Mouse (Mus musculus) cerebellum, adult 8-10 months (tissue): ENCODE measurements around the gene Pum1.
"Not testable (repeated sequence)": the region's sequence is repeated elsewhere in the genome, so short reads cannot be mapped to it uniquely, and the experiment has no call there.

ENCODE experiments used
- DNase-seq: peaks from one replicate; pipeline ENCODE4 v3.0.0; 2022

Gene Pum1

DNA sequence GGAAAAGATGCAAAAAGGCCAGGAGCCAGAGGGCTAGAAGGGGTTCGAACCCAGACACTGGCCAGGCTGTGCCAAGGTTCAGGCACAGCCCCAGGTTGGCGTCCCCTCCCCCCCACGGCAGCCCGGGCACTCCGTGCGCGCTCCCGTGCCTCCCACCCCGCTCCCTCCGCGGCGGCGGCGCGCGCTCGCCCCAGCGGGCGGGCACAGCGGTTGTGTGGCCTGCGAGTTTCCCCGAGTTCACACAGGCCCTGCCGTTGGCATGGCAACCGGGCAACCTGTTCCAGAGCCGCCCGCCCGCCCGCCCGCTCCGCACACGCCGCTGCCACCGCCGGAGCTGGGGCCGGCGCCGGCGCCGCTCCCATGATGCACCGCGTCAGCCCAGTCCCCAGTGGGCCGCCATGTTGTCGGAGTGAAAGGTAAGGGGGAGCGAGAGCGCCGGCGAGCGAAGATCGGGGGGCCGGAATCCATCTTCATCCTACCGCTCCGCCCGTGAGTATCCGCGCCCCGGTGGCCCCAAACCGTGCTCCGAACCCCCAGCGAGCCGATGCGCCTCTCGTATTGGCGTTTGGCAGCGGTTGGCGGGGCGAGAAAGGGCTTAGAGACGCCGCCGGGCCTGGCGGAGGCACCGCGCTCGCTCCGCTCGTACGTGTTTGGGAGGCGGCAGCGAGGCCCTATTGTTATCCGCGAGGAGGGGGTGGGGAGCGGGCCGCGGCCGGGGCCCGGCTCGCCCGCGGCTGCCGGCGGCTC, at the start of gene Pum1:
Gene Pum1 (plus strand): TSS at position 343 of the 747 bp plus-strand sequence.
- peak; percentile 81 for DNase-seq

DNA sequence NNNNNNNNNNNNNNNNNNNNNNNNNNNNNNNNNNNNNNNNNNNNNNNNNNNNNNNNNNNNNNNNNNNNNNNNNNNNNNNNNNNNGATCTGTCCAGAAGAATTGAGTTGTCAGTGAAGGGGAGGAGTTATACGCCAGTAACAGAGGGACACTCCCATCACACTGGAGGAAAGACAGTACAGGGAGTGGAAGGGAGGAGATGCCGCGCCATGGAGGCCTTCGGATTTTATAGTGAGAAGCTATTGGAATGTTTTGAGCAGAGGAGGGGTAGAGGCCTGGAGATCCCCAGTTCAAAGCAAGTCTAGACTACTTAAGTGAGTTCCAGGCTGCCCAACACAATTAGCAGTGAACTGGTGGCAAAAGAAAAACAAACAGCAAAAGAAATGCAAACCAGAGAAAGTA, 33.7 kb upstream of the Pum1 start:
- DNase-seq = no peak

DNA sequence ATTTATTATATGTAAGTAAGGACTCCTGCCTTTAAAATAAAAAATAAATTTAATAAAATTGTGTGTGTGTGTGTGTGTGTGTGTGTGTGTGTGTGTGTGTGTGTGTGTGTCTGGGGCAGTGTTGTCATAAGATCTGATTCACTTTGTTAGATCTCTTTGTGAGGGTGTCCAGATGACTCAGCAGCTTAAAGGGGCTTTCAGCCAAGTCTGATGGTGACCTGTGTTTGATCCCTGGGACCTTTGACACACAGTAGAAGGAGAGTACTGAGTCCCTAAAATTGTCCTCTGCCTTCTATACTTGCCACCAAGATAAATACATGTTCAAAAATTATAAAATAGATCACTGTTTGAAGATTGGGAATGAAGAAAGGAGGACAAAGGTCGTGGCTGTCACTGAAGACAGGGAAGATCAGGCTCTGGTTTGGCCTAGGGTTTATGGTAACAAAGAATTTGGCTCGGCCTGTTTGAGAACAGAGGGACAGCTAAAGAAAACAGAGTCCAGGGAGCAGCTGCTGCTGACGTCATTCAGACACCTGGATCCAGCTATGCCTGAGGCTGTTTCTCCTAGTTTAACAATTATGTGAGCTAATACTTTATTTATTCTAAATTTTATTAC, 32.8 kb upstream of the Pum1 start:
- no peak for DNase-seq

DNA sequence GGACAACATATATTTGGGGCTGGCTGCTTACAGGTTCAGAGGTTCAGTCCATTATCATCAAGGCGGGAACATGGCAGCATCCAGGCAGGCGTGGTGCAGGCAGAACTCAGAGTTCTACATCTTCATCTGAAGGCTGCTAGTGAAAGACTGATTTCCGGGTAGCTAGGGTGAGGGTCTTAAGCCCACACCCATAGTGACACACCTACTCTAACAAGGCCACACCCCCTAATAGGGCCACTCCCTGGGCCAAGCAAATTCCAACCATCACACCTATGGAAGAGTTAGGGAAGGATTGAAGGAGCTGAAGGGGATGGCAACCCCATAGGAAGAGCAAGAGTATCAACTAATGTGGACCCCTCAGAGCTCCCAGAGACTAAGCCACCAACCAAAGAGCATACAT, 28.0 kb upstream of the Pum1 start:
- DNase-seq = not testable (repeated sequence)

DNA sequence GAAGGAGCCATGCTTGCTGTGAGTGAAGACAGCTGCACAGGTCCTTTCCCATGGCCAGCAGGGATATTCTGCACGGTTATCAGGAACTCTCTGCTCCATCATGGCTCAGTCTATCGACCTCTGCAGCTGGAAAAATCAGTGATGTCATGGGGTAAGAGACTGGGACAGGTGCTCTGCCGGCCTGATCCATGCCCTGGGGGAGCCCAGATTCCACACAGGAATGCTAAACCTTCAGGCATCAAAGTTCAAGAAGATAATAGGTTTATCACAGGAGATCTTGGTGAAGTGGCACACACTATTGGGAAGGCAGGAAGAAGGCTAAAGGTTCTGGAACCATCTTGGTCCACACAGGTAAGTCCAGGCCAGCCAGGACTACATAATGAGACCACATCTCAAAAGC, 26.4 kb upstream of the Pum1 start:
- no peak for DNase-seq

DNA sequence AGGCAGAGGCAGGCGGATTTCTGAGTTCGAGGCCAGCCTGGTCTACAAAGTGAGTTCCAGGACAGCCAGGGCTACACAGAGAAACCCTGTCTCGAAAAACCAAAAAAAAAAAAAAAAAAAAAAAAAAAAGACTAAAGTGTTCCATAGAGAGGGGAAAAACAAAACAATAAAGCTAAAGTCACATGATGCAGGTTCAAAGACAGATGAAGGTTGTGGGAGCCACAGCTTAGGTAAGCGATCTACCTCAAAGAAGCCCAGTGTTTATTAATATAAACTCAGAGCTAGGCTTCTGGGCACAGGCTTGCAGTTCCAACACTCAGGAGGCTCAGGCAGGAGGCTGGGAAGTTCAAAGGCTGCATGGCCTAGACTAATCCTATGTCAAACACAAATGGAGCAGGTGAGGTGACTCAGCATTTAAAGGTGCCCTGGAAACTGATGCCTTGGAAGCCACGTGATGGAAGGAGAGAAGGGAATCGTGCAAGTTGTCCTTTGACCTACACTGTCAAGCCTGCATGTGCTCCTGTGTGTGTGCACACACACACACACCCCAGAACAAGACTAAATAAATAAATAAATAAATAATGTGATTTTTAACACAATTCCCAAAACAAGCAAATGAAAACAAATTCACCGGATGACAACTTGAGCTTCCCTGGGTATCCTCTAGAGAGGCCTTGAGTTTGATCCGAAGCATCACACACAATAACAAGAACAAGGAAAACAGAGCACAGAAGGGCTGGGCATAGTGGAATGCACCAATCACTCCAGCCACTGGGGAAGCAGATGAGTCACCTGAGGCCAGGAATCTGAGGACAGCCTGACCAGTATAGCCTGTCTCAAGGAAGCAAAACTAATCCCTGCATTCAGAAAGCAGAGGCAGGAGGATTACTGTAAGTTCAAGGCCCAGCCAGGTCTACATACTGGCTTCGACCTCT, 25.4 kb upstream of the Pum1 start:
- no peak for DNase-seq

DNA sequence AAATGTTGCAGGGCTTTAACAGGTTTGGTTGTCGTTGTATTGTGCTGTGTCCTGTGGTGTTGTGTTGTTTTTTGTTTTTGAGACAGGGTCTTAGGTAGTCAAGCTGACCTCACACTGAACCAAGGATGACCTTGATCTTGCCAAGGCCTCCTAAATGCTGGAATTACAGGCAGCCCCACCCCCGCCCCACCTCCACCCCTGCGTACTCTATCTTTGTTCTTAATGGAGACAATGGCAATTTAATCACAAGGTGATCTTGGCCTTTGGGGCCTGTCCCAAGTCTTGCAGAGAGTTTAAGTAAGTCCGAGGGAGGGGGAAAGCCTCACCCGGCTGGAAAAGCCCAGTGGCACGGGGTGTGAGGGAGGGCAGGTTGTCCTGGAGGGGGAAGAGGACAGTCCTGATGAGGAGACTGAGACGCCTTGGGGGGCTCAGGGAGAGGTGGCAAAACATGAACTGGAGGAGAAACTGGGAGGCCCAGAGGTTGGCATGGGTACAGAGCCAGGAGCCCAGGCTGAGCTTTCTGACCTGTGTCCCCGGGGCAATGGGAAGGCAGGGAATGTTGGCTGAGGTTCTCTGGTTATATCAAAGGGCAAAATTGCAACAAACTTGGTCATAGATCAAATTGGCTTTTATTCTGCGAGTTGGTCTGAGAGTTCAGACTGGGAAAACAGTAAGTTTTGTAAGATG, 22.9 kb upstream of the Pum1 start:
- DNase-seq = no peak

DNA sequence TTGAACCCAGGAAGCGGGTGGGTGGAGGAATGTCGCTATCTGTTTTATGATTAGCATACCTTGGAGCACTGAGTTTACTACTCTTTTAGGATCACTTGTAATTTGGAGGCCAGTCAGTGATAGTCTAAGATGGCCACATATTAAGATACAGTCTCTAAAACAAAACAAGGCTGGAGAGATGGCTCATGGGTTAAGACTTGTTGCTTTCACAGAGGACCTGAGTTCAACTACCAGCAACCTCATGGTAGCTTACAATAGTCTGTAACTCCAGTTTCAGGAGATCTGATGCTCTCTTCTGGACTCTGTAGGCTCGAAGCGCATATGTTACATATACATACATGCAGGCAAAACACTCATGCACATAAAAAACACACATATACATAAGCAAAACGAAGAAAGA, 20.7 kb upstream of the Pum1 start:
- DNase-seq = no peak

DNA sequence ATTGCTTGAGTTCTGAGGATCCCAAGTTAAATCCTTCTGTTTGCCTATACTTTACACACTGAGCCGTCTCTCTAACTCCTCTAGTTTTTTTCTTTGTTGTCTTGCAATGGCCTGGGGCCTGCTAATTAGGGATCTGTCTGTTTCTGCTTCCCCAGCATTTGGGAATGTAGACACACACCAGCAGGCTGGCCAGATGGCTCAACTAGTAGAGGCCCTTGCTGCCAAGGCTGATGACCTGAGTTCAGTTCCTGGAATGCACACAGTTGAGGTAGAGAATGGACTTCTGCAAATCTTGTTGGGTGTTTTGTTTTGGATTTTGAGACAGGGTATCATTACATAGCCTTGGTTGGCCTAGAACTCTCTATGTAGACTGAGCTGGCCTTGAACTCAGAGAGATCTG, 17.7 kb upstream of the Pum1 start:
- DNase-seq = peak; percentile 25

DNA sequence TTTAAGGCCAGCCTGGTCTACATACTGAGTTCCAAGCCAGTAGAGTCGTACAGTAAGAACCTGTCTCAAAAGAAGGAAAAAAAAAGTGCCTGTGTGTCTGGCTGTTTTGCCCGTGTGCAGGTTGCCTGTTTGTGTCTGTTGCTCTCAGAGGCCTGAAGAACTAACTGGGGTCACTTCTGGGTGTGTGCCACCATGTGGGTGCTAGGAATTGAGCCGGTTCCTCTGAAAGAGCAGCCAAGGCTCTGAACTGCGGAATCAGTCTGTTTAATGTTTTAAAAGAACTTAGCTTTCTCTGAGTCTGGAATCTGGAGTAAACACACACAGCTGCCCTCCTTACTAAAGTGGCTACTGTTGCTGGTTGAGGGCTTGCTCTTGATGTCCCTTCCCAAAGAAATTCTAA, 11.8 kb upstream of the Pum1 start:
- DNase-seq = no peak

DNA sequence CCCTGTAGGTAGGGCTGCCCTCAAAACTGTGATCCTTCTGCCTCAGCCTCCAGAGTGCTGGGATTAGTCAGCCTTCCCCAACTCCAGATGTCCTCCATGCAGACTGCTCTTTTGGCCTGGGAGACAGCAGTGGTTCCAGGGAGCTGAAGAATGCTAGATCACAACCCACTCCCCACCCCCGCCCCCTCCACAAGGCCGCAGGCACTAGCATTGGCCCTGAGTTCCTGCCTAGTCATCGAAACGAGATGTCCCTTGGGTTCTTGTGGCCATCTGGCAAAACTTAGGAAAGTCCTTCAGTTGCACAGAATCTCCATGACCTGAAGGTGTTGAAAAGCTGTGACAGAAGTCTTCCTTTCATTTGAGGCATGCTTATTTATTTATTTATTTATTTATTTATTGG, 10.6 kb upstream of the Pum1 start:
- no peak for DNase-seq

DNA sequence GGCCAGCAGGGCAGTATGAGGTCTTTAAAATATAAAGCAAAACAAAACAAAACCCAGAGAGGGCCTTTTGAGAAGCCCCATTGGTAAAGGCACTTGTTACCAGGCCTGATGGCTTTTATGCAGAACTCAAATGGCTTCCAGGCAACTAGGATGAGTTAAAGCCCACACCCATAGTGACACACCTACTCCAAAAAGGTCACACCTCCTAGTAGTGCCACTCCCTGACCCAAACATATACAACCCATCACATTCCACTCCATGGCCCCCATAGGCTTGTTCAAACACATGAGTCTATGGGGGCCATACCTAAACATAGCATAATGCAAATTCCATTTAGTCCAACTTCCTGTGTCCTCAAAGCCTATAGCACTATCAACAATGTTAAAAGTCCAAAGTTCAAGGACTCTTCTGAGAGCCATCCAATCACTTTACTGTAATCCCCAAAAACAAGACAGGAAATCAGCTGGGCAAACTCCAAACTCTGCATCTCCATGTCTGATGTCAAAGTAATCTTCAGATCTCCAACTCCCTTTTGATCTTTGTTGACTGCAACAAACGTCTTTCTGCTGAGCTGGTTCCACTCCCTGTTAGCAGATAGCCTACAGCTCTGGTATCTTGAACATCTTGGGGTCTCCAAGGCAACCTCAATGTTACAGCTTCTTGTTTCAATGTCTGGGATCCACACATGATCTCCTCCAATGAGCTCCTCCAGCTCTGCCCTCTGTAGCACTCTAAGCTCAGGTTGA, 5.1 kb upstream of the Pum1 start:
- DNase-seq = no peak

DNA sequence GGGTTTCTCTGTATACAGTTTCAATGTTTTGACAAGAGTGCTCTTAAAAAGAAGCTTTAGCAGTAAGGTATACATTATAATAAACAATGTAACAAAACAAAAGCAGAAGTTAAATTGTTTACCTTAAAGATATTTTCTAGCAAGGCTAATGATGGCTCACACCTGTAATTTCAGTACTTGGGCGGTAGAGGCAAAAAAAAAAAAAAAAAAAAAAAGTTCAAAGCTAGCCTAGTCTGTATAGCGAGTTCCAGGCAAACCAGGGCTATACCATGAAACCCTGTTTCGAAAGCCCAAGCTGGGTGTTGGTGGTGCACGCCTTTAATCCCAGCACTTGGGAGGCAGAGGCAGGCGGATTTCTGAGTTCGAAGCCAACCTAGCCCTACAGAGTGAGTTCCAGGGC, 3.7 kb upstream of the Pum1 start:
- DNase-seq = no peak

DNA sequence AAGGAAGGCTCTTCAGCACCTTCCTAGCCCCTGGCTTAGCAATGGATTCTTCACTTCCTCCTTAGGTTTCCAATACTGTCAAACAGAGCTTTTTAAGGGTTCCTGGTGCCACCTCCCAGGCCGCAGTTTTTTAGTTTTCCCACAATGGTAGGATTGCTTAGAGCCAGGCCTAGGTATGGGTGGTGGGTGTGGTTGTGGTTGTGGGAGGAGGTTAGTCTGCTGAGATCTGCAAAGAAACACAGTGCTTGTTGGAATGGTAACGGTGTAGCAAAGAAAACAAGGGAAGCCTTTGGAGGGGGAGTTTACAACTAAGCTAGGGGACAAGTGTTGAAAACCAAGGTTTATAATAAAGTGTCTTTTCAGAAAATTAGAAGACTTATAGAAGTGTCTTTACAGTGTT, 3.0 kb upstream of the Pum1 start:
- DNase-seq = no peak

DNA sequence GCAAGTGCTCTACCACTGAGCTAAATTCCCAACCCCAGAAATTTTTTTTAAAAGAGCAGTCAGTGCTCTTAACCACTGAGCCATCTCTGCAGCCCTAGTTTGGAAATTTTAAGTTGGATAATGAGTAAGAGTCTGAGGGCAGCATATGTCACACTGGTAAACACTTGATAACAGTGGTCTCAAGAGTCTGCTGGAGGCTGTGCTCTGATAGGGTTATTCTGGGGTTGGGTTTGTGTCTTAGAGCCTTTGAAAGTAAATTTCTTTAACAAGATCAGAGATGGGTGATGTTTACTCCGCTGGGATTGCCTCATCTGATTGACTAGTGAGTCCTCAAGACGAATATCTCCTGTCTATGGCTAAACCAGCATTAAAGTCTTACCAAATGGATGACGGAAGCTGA, 2.0 kb upstream of the Pum1 start:
- DNase-seq = no peak

DNA sequence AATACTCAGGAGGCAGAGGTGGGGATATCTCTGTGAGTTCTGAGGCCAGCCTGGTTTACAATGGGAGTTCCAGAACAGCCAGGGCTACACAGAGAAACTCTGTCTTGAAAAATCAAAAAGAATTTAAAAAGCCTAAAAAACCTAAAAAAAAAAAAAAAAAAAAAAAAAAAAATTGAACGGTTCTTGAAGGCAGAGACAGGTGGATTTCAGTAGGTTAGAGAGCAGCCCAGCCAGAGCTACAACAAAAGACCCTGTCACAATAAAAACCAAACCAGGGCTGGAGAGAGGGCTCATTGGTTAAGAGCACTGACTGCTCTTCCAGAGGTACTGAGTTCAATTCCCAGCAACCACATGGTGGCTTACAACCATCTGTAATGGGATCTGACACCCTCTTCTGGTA, 816 bp upstream of the Pum1 start:
- not testable (repeated sequence) for DNase-seq

DNA sequence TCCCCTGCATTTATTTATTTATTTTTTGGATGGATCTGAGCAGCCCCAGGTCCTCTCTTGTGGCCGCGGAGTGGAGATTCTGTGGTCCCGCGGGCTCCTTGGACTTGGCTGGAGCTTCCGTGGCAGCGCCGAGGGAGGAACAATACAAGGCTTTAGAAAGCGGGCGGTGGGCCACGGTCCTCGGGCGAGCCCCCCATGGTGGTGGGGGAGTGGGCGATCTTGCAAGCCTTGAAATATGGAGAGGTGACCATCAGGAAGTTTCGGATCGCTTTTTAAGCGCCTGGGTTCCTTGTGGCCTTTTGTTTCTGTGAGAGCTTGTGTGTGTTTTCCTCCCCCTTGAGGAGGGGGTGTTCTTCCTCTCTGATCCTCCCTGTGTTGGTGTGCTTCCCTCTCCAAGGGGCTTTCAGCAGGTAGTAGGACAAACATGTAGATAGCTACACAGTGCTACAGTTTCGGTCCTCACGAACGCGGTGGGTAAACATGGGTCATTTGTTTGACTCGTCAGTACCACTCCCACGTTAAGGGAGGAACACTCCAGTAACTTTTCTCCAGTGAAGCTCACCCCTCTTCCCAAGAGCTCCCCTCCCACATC, 785 bp downstream of the Pum1 start:
- DNase-seq = peak; percentile 42

DNA sequence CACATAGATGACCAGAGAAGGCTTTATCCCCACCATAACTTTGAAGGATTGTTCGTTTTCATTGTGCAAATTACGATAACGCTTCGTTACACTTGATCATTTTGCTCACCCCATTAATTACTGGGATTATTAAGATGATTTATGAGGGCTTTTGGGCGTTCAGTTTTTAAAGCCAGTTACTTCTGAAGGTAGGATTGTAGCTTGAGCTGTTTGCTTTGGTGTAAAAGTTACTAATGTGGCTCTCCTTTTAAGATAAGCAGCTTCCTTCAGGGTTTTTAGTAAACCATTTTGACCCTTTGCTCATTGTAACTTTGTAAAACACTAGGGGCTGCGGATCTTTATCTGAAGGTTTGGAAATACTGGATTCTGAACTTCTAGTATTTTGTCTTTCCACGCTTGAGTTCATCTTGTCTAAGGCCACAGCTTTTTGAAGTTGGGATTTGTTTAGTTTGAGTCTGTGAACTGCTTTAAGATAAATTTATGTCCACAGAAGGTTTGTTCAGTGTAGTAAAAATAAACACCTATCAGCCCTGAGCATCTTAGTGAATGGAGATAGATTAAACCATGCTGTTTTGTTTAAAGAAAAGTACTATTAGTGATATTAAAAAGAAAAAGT, 1.4 kb downstream of the Pum1 start:
- no peak for DNase-seq

DNA sequence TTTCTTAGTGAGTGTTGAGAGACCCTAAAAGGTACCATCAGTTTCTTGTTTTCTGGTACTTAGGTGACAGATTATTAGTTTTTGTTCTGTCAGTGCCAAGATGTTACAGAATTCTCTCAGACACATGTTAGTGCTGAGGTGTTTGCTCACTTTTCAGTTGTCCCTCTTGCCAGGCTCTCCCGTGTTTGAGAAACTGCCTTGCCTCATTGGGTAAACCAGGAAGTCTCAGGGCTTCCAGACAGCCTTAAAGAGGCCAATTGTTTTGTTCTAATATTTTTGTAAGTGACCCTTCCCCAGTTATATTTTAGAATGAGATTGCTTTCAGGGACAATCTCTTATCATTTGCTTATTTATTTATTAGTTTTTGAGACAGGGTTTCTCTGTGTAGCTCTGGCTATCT, 2.1 kb downstream of the Pum1 start:
- DNase-seq = no peak

DNA sequence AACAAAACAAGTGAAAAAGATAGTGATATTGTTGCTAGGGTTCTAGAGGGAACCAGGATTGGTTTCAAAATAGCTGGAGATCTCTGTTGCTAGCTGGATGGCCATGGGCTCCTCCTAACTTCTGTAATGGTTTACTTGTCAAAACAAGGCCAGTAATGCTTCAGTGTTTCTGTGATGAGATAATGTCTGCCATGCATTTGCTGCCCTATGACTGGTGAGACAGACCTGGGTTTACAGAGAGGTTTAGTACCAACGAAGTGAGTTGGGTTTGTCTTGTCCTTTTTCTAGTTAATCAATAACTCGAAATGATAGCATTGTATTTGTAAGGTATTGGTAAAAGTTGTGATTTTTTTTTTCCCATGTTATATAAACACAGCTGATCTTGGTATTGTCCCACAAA, 4.6 kb downstream of the Pum1 start:
- no peak for DNase-seq

DNA sequence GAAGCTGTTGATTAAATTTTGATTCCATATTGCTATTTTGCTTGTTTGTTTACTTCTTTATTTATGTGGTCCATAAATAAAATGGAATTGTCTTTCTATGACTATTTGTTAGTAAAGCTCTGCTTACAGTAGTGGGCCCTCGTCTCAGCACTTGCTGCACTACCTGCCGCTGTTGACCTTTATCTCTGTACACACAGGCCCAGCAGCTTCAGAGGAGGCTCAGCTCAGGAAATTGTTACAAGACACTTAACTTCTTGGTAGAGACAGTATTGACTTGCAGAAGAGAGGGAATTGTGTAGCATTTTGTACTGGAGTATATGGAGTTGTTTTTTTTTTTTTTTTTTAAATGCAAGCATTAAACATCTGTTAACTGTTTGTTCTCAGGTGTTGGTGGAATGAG, 5.4 kb downstream of the Pum1 start:
- no peak for DNase-seq

DNA sequence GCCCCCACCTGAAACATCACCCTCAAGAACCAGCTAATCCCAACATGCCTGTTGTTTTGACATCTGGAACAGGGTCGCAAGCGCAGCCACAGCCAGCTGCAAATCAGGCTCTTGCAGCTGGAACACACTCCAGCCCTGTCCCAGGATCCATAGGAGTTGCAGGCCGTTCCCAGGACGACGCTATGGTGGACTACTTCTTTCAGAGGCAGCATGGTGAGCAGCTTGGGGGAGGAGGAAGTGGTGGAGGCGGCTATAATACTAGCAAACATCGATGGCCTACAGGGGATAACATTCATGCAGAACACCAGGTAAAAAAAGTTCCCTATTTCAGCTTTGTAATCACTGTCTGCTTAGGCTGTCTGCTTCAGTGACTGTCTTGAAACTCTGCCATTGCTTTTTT, 5.9 kb downstream of the Pum1 start:
- no peak for DNase-seq
